Mouse (Mus musculus): ENCODE measurements around the gene Nfkb1.

Nfkb1 gene

GRCm38 (mm10) chr3:135631096-135631457, 60.3 kb downstream of the Nfkb1 start:
- no peak for DNase-seq (ENCODE audit: low read depth, low spot score)

GRCm38 (mm10) chr3:135630430-135631095, 60.8 kb downstream of the Nfkb1 start:
- DNase-seq (ENCODE audit: low read depth, low spot score), result no peak

GRCm38 (mm10) chr3:135629830-135630355, 61.5 kb downstream of the Nfkb1 start:
- DNase-seq (ENCODE audit: low read depth, low spot score), result no peak

- DNase-seq (ENCODE audit: low read depth, low spot score), result no peak
Observed at GRCm38 (mm10) chr3:135628706-135629169, 62.6 kb downstream of the Nfkb1 start.

- no peak for DNase-seq (ENCODE audit: low read depth, low spot score)
Observed at GRCm38 (mm10) chr3:135628000-135628705, 63.2 kb downstream of the Nfkb1 start.

GRCm38 (mm10) chr3:135625290-135625689, 66.1 kb downstream of the Nfkb1 start:
- no peak for DNase-seq (ENCODE audit: low read depth, low spot score)

GRCm38 (mm10) chr3:135616730-135617129, 74.6 kb downstream of the Nfkb1 start:
- no peak for DNase-seq (ENCODE audit: low read depth, low spot score)

- no peak for DNase-seq (ENCODE audit: low read depth, low spot score)
Observed at GRCm38 (mm10) chr3:135614376-135614775, 77.0 kb downstream of the Nfkb1 start.

GRCm38 (mm10) chr3:135610221-135610620, 81.1 kb downstream of the Nfkb1 start:
- DNase-seq (ENCODE audit: low read depth, low spot score), result peak; percentile 45

GRCm38 (mm10) chr3:135607660-135608473, 83.5 kb downstream of the Nfkb1 start:
- DNase-seq (ENCODE audit: low read depth, low spot score), result no peak

GRCm38 (mm10) chr3:135607021-135607420, 84.3 kb downstream of the Nfkb1 start:
- no peak for DNase-seq (ENCODE audit: low read depth, low spot score)

- no peak for DNase-seq (ENCODE audit: low read depth, low spot score)
Observed at GRCm38 (mm10) chr3:135606592-135606991, 84.8 kb downstream of the Nfkb1 start.

GRCm38 (mm10) chr3:135605474-135605873, 85.9 kb downstream of the Nfkb1 start:
- no peak for DNase-seq (ENCODE audit: low read depth, low spot score)

GRCm38 (mm10) chr3:135604626-135605417, 86.5 kb downstream of the Nfkb1 start:
- no peak for DNase-seq (ENCODE audit: low read depth, low spot score)

GRCm38 (mm10) chr3:135602731-135603130, 88.6 kb downstream of the Nfkb1 start:
- no peak for DNase-seq (ENCODE audit: low read depth, low spot score)

- no peak for DNase-seq (ENCODE audit: low read depth, low spot score)
Observed at GRCm38 (mm10) chr3:135598355-135598754, 93.0 kb downstream of the Nfkb1 start.

- no peak for DNase-seq (ENCODE audit: low read depth, low spot score)
Observed at GRCm38 (mm10) chr3:135597014-135597413, 94.3 kb downstream of the Nfkb1 start.

GRCm38 (mm10) chr3:135594238-135594917, 97.0 kb downstream of the Nfkb1 start:
- DNase-seq (ENCODE audit: low read depth, low spot score), result no peak

GRCm38 (mm10) chr3:135592011-135592410, 99.3 kb downstream of the Nfkb1 start:
- no peak for DNase-seq (ENCODE audit: low read depth, low spot score)

- DNase-seq (ENCODE audit: low read depth, low spot score), result no peak
Observed at GRCm38 (mm10) chr3:135591376-135591775, 100.0 kb downstream of the Nfkb1 start.

GRCm38 (mm10) chr3:135590471-135590870, 100.9 kb downstream of the Nfkb1 start:
- no peak for DNase-seq (ENCODE audit: low read depth, low spot score)
